Mouse (Mus musculus): Measurements from ENCODE around the gene Fbxw8. TPM values are rescaled to one million over a fixed set of nuclear protein-coding genes. Genes with fewer than 3 reads are reported as not detected.

Gene Fbxw8
- polyA plus RNA-seq, 1 experiment: 28.3 TPM

DNA sequence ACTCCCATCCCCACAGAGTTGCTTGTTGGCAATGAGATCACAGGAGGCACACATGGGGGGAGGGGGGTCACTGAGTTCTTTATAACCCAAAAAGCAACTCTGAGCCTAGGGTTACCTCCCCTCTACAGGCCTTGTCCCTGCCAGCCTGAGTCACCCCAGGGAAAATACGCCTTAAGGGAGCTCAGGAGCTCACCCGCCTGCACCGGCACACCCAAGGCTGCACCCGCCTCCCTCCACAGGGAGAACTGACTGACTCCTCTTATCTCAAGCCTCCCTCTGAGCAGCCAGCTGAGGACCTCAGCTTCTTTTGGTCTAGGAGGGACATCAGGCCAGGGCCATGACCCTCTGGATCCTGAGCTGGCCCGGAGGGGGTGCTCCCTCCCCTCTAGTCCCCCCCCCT lies 124.2 kb downstream of the Fbxw8 start:
- peaks cover 26% of the 10 kb centered on the region for H3K27me3 ChIP-seq (ENCODE audit: control insufficient read depth, insufficient read depth, low read length)
- peaks cover 23% of the 10 kb centered on the region for H3K4me1 ChIP-seq (ENCODE audit: control insufficient read depth, insufficient read depth, insufficient read length, low read length)

DNA sequence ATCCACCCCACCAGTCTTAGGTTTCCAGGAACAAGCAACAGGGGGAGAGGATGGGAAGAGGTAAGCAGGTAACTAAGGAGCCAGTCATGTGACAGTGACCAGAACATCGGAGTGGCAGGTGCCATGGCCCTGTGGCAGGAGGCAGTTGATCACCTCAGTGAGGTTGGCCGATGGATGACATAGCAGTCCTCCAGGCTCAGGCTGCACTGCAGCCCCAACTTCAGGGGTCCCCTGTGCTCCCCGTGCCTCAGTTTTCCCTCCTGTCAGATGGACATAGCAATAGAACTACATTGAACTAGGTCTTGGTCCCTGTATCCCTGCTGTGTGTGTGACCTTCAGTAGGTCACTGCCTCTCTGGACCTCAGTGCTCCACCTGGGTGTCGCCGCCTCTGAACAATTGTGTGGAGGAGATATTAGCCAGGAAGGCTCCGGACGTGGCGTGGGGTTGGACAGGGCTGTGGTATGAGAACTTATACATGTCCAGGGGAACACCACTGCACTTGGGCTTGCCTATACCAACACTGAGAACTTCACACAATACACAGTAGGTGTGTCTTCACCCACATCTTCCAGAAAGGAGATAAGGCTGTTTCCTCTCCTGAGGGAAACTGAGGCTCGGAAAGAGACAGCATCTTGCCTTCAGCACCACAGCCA lies 125.1 kb downstream of the Fbxw8 start:
- Histone ChIP-seq H3K27me3 (ENCODE audit: control insufficient read depth, insufficient read depth, low read length) (peaks cover 31% of the 10 kb centered on the region), H3K4me1 (ENCODE audit: control insufficient read depth, insufficient read depth, insufficient read length, low read length) (peaks cover 23% of the 10 kb centered on the region), H3K36me3 (ENCODE audit: control insufficient read depth, insufficient read depth, low read length) (no peaks in the 10 kb centered on the region), H3K4me3 (ENCODE audit: low read depth, low read length) (no peak overlapping the region), H3K27ac (ENCODE audit: insufficient read depth, low read depth, low read length) (no peak overlapping the region)
- WGBS: 87% methylated on average over 9 of the region's 9 CpGs
- TF ChIP-seq CTCF (IDR thresholded peaks at IDR 0.05; ENCODE audit: extremely low read depth, insufficient read length, insufficient replicate concordance, low read depth, low read length) (no peak), POLR2A (IDR thresholded peaks at IDR 0.05; ENCODE audit: low read depth, low read length) (no peak)

More for the DNA sequence above, 124.2 kb downstream of the Fbxw8 start:
- Histone ChIP-seq H3K27ac (ENCODE audit: insufficient read depth, low read depth, low read length) (no peak overlapping the region), H3K36me3 (ENCODE audit: control insufficient read depth, insufficient read depth, low read length) (no peaks in the 10 kb centered on the region), H3K4me3 (ENCODE audit: low read depth, low read length) (no peak overlapping the region)
- WGBS: 42% methylated on average over 5 of the region's 5 CpGs
- TF ChIP-seq POLR2A (IDR thresholded peaks at IDR 0.05; ENCODE audit: low read depth, low read length) (no peak), CTCF (IDR thresholded peaks at IDR 0.05; ENCODE audit: extremely low read depth, insufficient read length, insufficient replicate concordance, low read depth, low read length) (no peak)

DNA sequence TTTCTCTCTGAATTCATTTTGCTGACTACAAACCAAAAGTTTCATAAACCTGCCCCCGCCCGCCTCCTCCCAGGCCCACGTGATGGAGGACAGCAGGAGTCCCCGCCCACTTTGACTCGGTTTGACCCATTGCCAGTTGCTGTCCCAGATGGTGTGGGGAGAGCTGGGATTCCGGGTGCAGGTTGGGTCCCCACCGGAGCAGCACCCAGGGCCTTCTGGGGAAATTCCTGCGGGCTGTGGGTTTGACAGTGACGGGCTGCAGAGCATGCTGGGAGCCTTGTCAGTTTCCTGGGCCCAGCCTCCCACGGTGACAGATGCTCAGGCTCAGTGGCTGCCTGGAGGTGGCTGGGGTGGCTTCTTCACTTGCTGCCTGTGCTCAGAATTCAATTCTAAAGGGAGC lies 125.8 kb downstream of the Fbxw8 start:
- no peak for TF ChIP-seq POLR2A (IDR thresholded peaks at IDR 0.05; ENCODE audit: low read depth, low read length)
- TF ChIP-seq CTCF (IDR thresholded peaks at IDR 0.05; ENCODE audit: extremely low read depth, insufficient read length, insufficient replicate concordance, low read depth, low read length): no peak
- H3K4me3 ChIP-seq (ENCODE audit: low read depth, low read length): peak overlapping the region; percentile 63
- H3K36me3 ChIP-seq (ENCODE audit: control insufficient read depth, insufficient read depth, low read length): no peaks in the 10 kb centered on the region
- H3K27ac ChIP-seq (ENCODE audit: insufficient read depth, low read depth, low read length): no peak overlapping the region
- peaks cover 31% of the 10 kb centered on the region for H3K27me3 ChIP-seq (ENCODE audit: control insufficient read depth, insufficient read depth, low read length)
- WGBS: 4% methylated on average over 10 of the region's 10 CpGs
- H3K4me1 ChIP-seq (ENCODE audit: control insufficient read depth, insufficient read depth, insufficient read length, low read length): peaks cover 23% of the 10 kb centered on the region

DNA sequence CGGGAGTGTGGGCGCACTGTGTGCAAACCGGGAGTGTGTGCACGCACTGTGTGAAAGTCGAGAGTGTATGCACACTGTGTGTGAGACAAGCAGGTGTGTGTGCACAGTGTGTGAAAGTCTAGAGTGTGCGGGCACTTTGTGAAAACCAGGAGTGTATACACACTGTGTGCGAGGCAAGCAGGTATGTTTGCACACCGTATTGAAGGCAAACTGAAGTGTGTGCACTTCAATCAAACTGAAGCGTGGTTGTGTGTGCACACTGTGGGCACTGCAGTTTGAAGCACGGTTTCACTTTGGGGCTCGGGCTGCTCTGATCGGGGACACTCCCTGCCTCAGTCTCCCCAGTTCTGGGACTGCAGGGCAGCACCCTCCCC lies 126.2 kb downstream of the Fbxw8 start:
- TF ChIP-seq POLR2A (IDR thresholded peaks at IDR 0.05; ENCODE audit: low read depth, low read length): 0 out of 2 replicates have a peak, but pooled peaks have one; percentile 7
- TF ChIP-seq CTCF (IDR thresholded peaks at IDR 0.05; ENCODE audit: extremely low read depth, insufficient read length, insufficient replicate concordance, low read depth, low read length): no peak
- Histone ChIP-seq H3K36me3 (ENCODE audit: control insufficient read depth, insufficient read depth, low read length) (no peaks in the 10 kb centered on the region), H3K4me1 (ENCODE audit: control insufficient read depth, insufficient read depth, insufficient read length, low read length) (peaks cover 23% of the 10 kb centered on the region), H3K4me3 (ENCODE audit: low read depth, low read length) (peak overlapping the region; percentile 63), H3K27ac (ENCODE audit: insufficient read depth, low read depth, low read length) (no peak overlapping the region), H3K27me3 (ENCODE audit: control insufficient read depth, insufficient read depth, low read length) (peaks cover 31% of the 10 kb centered on the region)
- WGBS: 2% methylated on average over 12 of the region's 12 CpGs

DNA sequence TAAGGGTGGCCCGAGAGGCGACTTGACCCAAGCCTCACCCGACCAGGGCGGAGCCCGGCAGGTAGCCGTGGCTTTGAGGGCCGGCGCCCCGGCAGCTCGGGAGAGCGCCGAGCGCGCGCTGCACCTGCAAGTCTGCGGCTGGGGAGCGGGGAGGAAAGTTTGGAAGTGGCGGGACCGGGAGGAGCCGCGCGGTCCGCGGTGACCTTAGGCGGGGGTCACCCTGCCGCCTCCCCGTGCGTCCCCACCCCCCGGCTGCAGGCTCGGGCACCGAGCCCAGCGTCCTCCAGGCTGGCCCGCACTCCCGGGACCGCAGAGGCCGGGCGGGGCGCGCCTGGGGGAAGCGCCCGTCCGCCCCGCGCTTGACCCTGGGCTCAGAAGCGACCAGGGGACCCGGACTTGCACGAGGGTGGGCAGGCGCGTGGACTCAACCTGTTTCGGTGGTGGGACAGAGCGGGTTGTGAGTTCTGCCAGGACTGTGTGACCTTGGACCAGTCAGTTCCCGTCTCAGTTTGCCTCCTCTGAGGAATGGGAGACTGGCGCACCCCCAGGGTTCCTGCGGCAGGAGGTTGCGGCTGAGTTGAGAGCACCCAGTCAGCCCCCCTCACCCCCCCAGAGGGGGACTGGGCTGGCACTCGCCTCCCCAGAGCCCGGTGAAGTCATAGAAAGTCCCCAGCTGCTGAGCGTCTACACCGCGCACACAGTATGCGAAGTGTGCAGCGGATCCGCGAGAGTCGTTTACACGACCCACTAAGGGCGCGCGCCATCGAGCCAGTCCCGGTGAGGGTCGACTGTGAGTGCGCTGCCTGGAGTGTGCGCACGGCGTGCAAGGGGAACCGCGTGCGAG lies 126.9 kb downstream of the Fbxw8 start:
- peaks cover 23% of the 10 kb centered on the region for H3K4me1 ChIP-seq (ENCODE audit: control insufficient read depth, insufficient read depth, insufficient read length, low read length)
- no peak overlapping the region for H3K27ac ChIP-seq (ENCODE audit: insufficient read depth, low read depth, low read length)
- WGBS: 1% methylated on average over 78 of the region's 79 CpGs
- peak overlapping the region; percentile 63 for H3K4me3 ChIP-seq (ENCODE audit: low read depth, low read length)
- TF ChIP-seq CTCF (IDR thresholded peaks at IDR 0.05; ENCODE audit: extremely low read depth, insufficient read length, insufficient replicate concordance, low read depth, low read length) (no peak), POLR2A (IDR thresholded peaks at IDR 0.05; ENCODE audit: low read depth, low read length) (no peak)
- no peaks in the 10 kb centered on the region for H3K36me3 ChIP-seq (ENCODE audit: control insufficient read depth, insufficient read depth, low read length)
- peaks cover 31% of the 10 kb centered on the region for H3K27me3 ChIP-seq (ENCODE audit: control insufficient read depth, insufficient read depth, low read length)

DNA sequence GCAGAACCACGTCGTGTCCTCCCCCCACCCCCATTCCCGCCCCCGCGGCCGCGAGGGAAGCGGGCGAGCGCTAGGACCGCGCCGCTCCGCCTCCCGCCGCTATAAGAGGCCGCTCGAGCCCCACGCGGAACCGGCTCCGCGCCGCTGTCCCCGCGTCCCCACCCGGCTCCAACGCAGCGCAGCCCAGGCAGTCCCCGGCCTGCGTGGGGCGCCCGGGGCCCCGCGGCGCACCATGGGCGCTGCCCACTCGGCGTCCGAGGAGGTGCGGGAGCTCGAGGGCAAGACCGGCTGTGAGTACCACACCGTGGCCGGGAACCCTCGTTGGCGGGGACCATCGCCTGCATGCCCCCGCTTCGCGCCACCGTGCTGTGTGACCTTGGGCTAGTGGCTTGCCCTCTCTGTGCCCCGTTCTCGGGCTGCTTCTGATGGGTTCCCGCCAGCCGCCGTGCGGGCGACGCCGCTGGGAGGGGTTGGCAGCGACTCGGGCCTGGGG lies 127.5 kb downstream of the Fbxw8 start, which contains the start of gene Tesc:
Gene Tesc (plus strand): TSS at position 46 of the 493 bp plus-strand sequence.
- 1% methylated on average over 63 of the region's 63 CpGs for WGBS
- no peak for TF ChIP-seq CTCF (IDR thresholded peaks at IDR 0.05; ENCODE audit: extremely low read depth, insufficient read length, insufficient replicate concordance, low read depth, low read length)
- TF ChIP-seq POLR2A (IDR thresholded peaks at IDR 0.05; ENCODE audit: low read depth, low read length): no peak
- peaks cover 23% of the 10 kb centered on the region for H3K4me1 ChIP-seq (ENCODE audit: control insufficient read depth, insufficient read depth, insufficient read length, low read length)
- H3K27me3 ChIP-seq (ENCODE audit: control insufficient read depth, insufficient read depth, low read length): peaks cover 31% of the 10 kb centered on the region
- no peak within 1 kb of the TSS for H3K27ac ChIP-seq (ENCODE audit: insufficient read depth, low read depth, low read length)
- peak within 1 kb of the TSS; percentile 63 for H3K4me3 ChIP-seq (ENCODE audit: low read depth, low read length)
- no peaks in the 10 kb centered on the region for H3K36me3 ChIP-seq (ENCODE audit: control insufficient read depth, insufficient read depth, low read length)
